Mouse (Mus musculus): ENCODE results near the gene Prkca.

Gene Prkca

GRCm38 (mm10) chr11:107985941-107986340 lies 357.8 kb downstream of the Prkca start:
- DNase-seq, result no peak

DNA sequence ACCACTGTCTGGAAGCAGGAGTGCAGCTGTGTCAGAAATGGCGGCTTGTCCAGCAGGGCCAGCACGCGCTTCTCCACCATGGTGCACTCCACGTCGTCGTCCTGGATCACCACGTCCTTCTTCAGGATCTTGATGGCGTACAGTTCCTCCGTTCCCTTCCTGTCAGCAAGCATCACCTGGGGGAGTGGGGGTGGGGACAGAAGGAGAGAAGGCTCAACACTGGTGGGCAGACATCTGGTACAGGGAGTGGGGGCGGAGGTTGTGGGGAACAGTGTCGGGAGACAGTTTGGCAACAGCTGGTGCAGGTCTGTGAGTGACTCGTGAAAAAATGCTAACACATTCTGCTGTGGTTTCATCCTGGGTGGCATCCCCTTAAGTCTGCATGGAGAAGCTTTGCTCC lies 359.8 kb downstream of the Prkca start:
- no peak for DNase-seq

GRCm38 (mm10) chr11:107983224-107983623 lies 360.5 kb downstream of the Prkca start:
- DNase-seq, result no peak

DNA sequence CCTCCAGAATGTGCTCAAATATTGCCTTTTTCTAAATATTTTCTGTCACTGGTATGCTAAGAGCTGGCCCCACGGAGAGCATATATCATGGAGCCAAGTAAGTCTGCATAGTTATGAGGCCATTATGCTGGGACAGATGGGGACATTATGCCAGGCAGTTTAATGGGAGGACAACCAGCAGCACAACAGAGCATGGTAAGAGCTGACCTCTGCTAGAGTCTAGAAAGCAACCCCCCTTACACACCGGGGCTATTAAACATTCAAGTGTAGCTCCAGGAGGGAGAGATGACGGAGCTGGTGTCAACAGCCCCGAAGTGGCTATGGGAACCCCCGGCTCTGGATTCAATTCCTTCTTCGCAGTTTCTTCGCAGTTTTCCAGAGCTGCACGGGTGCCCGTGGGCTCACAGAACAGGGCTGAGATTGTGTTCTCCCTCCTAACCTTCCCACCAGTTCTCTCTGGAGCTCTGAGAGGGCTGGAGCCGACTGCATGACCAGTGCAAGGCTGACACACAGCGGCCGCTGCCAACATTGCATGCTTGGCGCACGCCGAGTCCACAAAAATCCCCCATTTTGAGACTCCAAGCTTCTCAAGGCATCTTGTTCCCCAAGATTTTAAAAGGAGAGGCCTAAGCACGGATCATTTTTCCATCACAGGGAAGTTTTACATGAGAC lies 361.4 kb downstream of the Prkca start:
- DNase-seq, result peak; percentile 83

DNA sequence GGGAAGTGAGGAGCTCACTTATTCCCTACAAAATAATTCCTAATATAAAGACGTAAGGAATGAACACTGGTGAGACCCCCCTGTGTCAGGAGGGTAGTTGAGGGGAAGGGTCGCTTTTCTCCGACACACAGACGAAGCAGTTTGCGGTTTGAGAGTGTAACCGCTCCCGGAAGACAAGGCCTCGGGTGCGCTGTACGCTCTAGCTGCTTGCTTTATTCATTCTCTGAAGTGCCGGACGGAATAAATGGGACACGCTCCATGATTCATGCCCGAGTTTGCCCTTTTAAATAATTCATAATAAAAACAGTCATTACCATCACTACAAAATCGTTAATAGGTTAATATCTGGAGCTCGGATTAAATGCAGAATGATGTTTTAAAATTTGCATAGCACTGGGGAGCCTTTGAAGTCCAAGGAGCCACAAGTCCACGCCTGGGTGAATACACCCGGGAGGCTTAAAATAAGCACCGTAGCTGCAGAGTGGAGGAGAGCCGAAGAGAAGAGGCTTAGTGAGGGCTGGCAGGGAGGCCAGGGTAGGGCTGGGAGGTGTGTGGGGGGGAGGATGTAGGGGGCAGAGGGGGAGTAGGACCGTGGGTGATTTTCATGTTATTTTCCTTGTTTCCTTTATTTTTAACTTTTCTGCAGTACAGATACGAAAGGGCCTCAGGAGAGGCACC lies 364.1 kb downstream of the Prkca start:
- no peak for DNase-seq

DNA sequence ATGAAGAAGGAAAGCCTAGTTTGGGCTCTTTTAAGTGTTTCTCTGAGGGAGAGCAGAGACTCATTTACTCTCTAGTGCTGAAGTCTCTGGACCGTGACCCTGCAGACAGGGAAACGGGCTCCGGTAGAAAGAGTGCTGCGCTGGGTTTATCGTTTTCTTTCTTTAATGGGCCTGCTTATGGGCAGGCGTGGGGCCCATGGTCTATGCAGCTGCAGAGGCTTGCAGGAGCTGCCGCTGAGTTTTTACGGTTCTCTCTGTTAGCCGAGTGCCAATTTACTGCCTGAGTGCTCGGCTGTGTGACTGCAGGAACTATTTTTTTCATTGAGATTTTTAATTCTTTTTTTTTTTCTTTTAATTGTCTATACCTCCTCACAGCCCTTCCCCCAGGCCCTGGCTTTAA lies 373.8 kb downstream of the Prkca start:
- DNase-seq, result no peak

- no peak for DNase-seq
These were observed 375.6 kb downstream of the Prkca start for GRCm38 (mm10) chr11:107968147-107968546.

DNA sequence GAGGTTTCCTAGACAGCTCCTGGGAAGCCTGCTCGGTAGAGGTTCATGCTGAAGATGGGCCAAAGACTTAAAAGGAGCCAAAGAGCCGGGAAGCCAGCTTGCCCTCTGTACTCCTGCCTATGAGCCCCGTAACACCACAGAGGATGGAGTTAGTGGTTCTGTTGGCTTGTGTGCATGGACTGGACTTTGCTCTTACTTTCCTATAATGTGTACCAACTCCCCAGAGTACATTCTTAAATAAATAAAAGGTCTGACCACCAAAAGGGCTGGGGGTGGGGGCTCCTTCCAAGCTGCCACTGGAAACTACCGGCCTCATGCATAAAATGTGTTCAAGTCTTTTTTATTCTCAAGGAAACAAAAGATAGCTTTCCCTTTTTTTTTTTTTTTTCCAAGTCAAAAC lies 377.5 kb downstream of the Prkca start:
- DNase-seq, result no peak

- peak; percentile 69 for DNase-seq
These were observed 378.3 kb downstream of the Prkca start for GRCm38 (mm10) chr11:107965449-107965848.

- no peak for DNase-seq
These were observed 386.0 kb downstream of the Prkca start for GRCm38 (mm10) chr11:107957566-107958350.

DNA sequence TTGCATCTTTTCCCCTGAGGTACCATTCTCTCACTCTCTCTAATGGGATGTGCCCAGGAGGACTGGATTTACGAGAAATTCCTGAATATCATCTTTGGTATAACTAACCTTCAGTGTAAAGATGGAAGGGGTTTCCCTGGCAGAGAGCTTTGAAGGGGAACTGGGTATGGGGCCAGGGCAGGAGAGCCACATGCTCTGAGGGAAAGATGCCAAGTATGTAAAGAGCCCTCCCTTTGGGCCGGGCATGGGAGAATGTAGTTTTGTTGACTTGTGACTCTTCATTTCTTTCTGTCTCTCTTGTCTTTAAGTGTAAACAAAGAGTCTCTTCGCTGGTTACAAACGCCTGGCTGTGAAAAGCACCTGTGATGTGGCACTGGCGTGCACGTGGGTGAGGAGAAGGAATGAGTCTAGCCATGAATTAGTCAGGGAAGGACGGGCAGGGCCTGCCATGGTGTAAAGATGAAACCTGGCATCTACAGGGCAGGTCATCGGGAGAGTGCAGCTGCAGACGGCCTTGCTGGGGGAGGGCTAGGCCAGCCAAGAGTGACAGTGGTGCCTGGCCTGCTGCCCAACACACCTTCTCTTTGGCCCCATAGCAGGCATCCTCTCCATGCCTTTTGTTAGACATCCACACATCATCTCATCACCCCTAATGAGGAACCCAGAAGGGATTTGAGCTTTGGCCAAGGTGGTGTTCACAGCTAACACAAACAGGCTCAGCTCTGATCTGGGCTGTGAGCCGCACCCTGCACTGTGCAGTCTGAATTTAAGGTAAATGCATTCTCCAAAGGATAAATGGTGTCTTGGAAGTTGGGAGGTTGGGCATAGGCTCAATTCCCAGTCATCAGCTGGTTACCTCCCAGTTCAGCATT lies 388.3 kb downstream of the Prkca start:
- no peak for DNase-seq

DNA sequence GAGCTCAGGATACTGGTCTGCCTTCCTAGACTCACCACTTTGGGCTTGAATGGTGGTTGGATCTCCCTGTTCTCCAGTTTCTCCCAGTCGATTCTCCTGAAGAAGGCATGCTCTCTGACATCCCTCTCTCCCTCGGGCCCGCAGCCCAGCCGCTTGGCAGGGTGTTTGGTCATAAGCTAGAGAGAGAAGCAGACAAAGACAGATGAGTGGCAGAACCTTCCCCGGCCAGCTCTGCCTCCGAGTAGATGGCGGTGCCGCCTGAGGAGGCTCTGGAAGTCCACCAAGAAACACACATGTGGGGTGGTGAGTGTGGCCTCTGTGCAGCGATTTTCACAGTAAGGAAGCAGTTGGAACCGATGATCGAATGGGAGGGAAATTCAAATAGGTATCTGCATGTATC lies 392.3 kb downstream of the Prkca start:
- DNase-seq, result no peak

DNA sequence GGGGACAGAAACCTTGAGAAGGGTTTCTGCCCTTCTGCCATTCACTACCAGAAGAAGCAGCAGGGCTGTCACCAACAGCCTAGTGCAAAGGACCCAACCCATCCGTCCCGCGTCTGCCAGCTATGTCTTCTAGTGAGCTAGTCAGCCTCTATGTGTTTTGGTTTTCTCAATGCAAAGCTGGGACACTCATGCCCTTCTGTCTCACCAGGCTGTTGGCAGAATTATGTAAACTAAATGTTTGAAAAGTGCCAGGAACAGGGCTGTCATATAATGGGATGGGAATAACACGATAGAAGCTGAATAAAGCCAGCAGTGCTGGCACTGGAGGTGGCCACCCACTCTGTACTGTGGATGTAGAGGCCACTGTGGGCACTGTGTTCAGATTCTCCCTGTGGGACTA lies 393.1 kb downstream of the Prkca start:
- no peak for DNase-seq

DNA sequence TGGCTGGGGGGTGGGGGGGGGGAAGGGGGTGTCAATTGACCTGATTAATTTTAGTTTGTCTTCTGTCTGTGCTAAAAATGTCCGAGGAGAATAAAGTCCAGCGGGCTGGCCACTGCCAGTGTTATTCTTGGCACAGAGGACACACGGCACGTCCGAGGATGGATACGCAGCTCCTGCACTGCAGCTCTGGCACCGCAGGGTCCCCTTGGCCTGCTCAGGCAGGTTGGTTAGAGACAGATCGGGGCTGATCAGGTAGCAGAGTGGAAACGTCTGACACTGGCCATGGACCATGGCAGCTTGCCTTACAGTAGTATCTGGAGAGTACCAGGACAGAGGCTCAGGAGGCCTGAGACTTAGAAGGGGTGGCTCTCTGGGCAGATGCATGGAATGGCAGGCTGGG lies 393.5 kb downstream of the Prkca start:
- no peak for DNase-seq

DNA sequence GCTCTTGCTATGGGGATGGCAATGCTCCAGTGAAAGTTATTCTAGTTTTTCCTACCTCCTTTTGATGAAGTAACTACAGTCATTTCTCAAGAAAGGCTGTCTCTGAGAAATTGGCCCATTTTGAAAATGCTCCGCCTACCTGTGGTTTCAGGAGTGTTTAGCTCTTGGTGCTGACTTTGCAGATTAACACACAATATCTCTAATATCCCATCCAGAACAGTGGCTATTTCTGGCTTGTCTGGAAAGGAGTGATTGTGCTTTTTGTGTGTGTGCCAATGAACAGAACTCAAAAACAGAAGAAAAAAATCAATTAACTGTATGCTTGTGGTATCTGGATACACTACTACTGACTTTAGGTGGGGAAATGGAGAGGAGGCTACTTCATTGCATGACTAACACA lies 395.8 kb downstream of the Prkca start:
- no peak for DNase-seq

DNA sequence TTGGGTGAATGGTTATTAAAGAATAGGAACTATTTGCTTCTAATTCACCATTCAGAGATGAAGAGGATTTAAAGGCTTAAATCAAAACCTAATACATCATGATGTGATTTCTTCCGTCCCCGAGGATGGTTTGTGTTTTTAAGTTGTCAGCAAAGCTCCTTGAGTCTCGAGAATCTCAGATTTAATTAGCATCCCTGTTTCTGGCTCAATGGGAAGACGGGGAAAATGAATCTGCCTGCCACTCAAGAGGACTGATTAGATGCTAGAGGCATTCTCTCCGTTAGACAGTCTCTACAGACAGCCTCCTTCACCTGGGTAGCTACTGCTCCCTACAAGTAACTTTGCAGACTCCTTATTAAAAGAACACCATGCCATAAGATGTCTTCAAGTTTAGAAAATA lies 396.9 kb downstream of the Prkca start:
- no peak for DNase-seq

DNA sequence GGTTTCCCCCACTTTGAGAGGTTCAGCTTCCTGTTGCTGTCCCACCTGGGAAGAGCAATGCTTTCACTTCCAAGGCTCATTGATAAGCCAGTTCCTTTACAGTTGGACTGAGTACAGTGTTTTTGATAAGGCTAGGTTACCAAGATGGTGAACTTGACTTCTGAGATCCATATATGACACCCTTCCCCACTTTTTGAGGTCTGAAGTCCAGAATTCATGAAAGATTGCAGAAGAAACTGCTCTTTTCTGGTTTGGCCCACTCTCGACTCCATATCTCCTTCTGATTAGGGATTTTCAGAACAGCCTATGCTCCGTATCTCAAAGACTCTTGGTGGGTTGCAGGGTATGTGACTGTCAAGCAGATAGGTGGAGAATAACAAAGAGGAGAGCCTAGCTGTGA lies 406.8 kb downstream of the Prkca start:
- DNase-seq, result no peak

DNA sequence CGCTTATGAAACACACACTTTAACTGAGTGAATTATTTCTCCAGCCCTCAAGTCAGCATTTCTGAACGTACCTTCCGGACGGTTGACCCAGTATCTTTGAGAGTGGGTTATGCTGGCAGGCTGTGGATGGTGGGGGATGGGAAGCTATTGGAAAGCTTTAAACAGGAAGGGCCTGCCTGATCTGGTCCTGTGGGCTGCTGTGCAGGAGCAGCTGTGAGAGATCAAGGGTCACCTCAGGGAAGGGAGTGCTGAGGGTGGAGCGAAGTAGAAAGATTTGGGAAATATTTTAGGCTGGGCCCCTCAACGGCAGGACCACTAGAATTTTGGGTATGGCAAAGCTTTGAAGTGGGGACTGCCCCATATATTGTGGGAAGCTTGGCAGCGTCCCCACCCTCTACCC lies 412.0 kb downstream of the Prkca start:
- no peak for DNase-seq

- DNase-seq, result no peak
These were observed 412.4 kb downstream of the Prkca start for GRCm38 (mm10) chr11:107931288-107931687.

DNA sequence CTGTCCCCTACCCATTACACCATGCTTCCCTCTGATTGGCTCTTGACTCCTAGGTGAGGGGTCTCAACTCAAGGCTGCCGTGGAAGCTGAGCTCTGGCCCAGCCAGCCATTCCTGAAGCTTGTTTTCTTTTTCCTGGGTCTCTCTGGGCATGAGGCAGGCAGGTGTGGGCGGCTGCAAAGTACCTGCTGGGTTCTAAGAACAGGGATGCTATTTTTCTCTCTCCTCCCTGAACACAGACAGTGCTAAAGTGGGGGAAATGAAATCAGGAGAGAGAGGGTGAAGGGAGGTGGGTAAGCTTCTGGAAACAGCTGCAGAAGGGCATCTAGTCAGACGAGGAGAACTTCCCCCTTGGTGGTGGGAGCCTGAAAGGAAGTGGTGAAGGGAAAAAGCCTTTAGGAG lies 414.0 kb downstream of the Prkca start:
- DNase-seq, result no peak

DNA sequence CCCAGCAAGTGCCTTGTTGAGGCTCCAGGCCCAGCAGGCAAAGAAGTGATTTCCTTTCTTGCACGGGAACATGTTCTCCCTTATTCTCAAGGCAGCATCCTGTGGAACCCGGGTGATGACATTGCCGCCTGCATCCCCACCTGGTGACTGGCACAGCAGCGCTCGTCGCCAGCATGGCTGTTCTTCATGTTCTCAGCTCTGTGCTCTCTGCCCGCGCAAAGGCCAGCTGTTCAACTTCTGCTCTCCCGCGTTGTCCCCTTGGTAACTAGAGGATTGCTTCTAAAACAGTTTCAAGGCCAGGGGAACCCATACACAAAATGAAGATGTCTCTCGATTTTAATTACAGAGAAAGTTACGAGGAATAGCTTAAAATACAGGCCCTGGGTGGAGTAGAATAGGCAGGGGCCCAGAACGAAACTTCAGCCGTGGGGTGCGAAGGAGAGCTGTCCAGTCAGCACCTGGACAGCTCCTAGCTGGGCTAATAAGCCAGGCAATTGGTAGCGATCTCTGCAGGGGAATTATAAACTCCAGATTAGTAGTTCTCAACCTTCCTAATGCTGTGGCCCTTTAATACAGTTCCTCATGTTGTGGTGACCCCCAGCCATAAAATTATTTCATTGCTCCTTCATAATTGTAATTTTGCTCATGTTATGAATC lies 423.7 kb downstream of the Prkca start:
- no peak for DNase-seq

GRCm38 (mm10) chr11:107917721-107918235 lies 425.9 kb downstream of the Prkca start:
- no peak for DNase-seq

Measured in right cerebral cortex, postnatal 4 days (tissue).